Mouse (Mus musculus) myocyte (in vitro differentiated cells): ENCODE measurements at regions not wholly inside any gene's neighbourhood (a gene's known extent, or its start where the extent isn't known, plus 50 kb on each side); places are given as distances from the start of the nearest gene placed in this dataset.

ENCODE experiments used
- H3K27me3 ChIP-seq: one replicate; pipeline ENCODE4 v1.6.1; 2011; ENCODE audit not compliant: control insufficient read depth, insufficient read depth, insufficient read length
- H3K36me3 ChIP-seq: one replicate; pipeline ENCODE4 v1.6.1; 2011; ENCODE audit not compliant: control insufficient read depth, insufficient read depth
- H3K4me2 ChIP-seq: one replicate; pipeline ENCODE4 v1.6.1; 2011; ENCODE audit warnings: low read depth, control low read depth
- H3K4me3 ChIP-seq: one replicate; pipeline ENCODE4 v1.5.1; 2011; ENCODE audit warnings: mild to moderate bottlenecking, control low read depth, moderate library complexity
- H3K79me2 ChIP-seq: one replicate; pipeline ENCODE4 v1.6.1; 2011; ENCODE audit not compliant: control insufficient read depth, insufficient read depth
- H3ac ChIP-seq: one replicate; pipeline ENCODE4 v1.6.1; 2011; ENCODE audit not compliant: control insufficient read depth, insufficient read length
- CEBPB ChIP-seq: IDR thresholded peaks from 2 replicates; pipeline ENCODE4 v1.6.1; 2011; ENCODE audit warnings: mild to moderate bottlenecking, moderate library complexity; ENCODE audit not compliant: poor library complexity, insufficient read depth, severe bottlenecking
- E2F4 ChIP-seq: IDR thresholded peaks from one replicate; pipeline ENCODE4 v1.6.1; 2011; ENCODE audit warnings: mild to moderate bottlenecking, control low read depth, moderate library complexity; ENCODE audit not compliant: insufficient read depth
- MAX ChIP-seq: IDR thresholded peaks from one replicate; pipeline ENCODE4 v1.6.1; 2011; ENCODE audit warnings: low read depth, mild to moderate bottlenecking, control low read depth
- MYOD1 ChIP-seq, 3 experiments: IDR thresholded peaks; one replicate each; pipeline ENCODE4 v1.6.1; 2011; ENCODE audit warnings: control low read depth in 2 of 3, low read depth in 2 of 3, mild to moderate bottlenecking in 2 of 3, moderate library complexity in 1 of 3; ENCODE audit not compliant: insufficient read length in 2 of 3, control insufficient read depth in 1 of 3
- MYOG ChIP-seq, 3 experiments: IDR thresholded peaks; one replicate each; pipeline ENCODE4 v1.6.1; 2011; ENCODE audit warnings: control low read depth in 2 of 3, low read depth in 2 of 3, mild to moderate bottlenecking in 2 of 3; ENCODE audit not compliant: insufficient read length in 2 of 3, control insufficient read depth in 1 of 3, insufficient read depth in 1 of 3
- POLR2A ChIP-seq: IDR thresholded peaks from one replicate; pipeline ENCODE4 v1.6.1; 2011; ENCODE audit warnings: low read depth, mild to moderate bottlenecking, control low read depth, moderate library complexity; ENCODE audit not compliant: insufficient read length
- POLR2AphosphoS2 ChIP-seq: IDR thresholded peaks from one replicate; pipeline ENCODE4 v1.6.1; 2011; ENCODE audit warnings: low read depth, control low read depth; ENCODE audit not compliant: insufficient read length
- REST ChIP-seq: IDR thresholded peaks from one replicate; pipeline ENCODE4 v1.6.1; 2011; ENCODE audit warnings: mild to moderate bottlenecking, control low read depth, moderate library complexity; ENCODE audit not compliant: insufficient read depth, insufficient read length
- SRF ChIP-seq: IDR thresholded peaks from one replicate; pipeline ENCODE4 v1.6.1; 2011; ENCODE audit warnings: low read depth; ENCODE audit not compliant: control insufficient read depth, insufficient read length
- TCF12 ChIP-seq: IDR thresholded peaks from one replicate; pipeline ENCODE4 v1.6.1; 2011; ENCODE audit warnings: mild to moderate bottlenecking, control low read depth; ENCODE audit not compliant: poor library complexity, insufficient read depth, severe bottlenecking
- TCF3 ChIP-seq: IDR thresholded peaks from one replicate; pipeline ENCODE4 v1.6.1; 2011; ENCODE audit warnings: low read depth, control low read depth; ENCODE audit not compliant: insufficient read length
- USF1 ChIP-seq: IDR thresholded peaks from one replicate; pipeline ENCODE4 v1.6.1; 2011; ENCODE audit warnings: low read depth, mild to moderate bottlenecking, control low read depth, moderate library complexity

DNA sequence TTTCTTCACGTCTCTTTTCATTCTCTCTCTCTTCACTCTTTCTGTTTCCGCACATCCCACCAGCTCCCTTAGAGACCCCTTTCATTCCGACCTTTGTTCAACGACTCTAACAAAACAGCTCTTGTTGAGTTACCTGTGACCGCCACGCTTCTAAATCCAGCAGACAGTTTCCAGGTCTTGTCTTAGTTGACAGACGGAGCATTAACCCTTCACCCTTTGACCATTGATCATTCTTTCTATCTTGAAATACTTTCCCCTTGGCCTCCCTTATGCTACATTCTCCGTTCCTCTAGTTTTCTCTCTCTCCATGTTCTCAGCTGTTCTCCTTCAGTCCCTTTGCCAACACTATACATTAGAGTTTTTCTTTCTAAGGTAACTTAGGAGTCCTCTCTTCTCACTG lies 196.2 kb downstream of the Fzd1 start:
- Histone ChIP-seq H3K4me3 (no peak overlapping the region), H3K36me3 (no peaks in the 10 kb centered on the region), H3K27me3 (no peaks in the 10 kb centered on the region), H3K79me2 (no peaks in the 10 kb centered on the region), H3ac (no peak overlapping the region), H3K4me2 (no peak overlapping the region)
- TF ChIP-seq USF1 (no peak), POLR2AphosphoS2 (no peak), TCF12 (no peak), SRF (no peak), REST (no peak), MYOD1 (IDR thresholded peaks at IDR 0.05; ENCODE audit: control insufficient read depth in 1 of 3, insufficient read length in 2 of 3, low read depth in 2 of 3) (no peak)

DNA sequence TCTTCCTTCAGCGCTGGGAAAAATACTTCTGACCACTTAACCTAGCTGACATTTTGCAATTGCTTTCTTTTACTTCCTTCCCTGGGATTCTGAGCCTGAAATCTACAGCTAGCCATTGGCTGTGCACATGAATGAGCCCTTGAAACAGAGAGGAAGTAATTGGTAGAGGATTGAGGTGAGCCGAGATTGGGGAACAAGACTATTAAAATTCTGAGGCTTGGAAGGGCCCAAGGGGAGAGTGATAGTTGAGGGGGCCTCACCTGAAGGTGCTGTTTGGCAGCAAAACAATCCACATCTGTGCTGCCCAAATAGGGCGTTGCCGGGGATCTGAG lies 196.7 kb downstream of the Fzd1 start:
- Histone ChIP-seq H3K79me2 (no peaks in the 10 kb centered on the region), H3K4me3 (no peak overlapping the region), H3ac (no peak overlapping the region), H3K36me3 (no peaks in the 10 kb centered on the region), H3K4me2 (no peak overlapping the region), H3K27me3 (no peaks in the 10 kb centered on the region)
- TF ChIP-seq POLR2A (no peak), POLR2AphosphoS2 (no peak), SRF (no peak), TCF3 (no peak), TCF12 (no peak), MYOD1 (IDR thresholded peaks at IDR 0.05; ENCODE audit: control insufficient read depth in 1 of 3, insufficient read length in 2 of 3, low read depth in 2 of 3) (no peak), E2F4 (no peak), MAX (no peak), REST (no peak)

DNA sequence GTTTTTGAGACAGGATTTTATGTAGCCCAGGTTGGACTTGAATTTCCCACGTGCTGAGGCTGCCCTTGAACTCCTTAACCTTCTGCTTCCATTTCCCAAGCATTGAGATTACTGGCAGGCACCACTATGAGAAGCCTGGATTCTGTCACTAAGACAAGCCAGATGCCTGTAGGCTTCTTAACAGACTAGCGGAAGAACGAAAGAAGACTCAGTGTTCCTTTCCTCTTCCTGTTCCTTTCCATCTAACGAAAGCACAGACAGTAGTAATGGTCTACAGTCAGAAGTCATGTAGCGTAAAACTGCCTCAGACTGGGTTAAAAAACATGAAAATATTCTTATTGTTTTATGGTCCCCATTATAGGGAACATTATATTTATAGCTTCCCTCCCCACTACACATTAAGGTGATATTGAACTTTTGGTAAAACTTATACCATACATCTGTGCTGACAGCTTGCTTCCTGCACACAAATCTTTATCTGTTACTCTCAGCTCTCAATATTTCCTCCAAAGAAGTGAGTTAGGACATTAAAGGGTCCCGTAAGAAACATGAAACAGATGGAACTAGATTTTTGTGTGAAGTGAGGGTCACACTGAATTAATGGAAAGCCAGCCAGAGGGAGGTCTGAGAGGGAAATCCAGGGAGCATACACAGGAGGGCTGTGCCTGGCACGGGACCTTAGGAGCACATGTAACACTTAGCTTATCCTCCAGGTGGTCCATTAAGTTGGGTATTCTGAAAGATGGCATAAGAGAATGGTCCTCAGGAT lies 197.3 kb downstream of the Fzd1 start:
- Histone ChIP-seq H3ac (no peak overlapping the region), H3K79me2 (no peaks in the 10 kb centered on the region), H3K36me3 (no peaks in the 10 kb centered on the region), H3K4me2 (no peak overlapping the region), H3K4me3 (no peak overlapping the region), H3K27me3 (no peaks in the 10 kb centered on the region)
- no peak for TF ChIP-seq MYOD1 (IDR thresholded peaks at IDR 0.05; ENCODE audit: control insufficient read depth in 1 of 3, insufficient read length in 2 of 3, low read depth in 2 of 3)
- no peak for TF ChIP-seq E2F4

DNA sequence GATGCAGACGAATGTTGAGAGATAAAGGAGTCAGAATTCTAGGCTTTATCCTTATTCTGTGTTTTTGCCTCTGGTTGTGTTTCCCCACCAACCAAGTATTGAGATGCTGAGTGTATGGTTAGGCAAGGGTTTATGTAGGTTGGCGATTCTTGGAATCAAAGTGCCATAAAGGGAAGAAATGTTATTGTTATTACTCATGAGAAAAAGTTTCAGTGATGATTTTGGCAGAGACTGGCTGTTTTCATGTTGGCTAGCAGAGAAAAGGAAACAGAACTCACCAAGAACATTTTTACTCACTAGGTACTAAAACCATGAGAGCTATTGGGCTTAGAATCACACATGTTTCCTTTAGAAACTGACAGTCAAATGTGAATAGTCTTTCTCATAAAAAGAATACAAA lies 202.9 kb downstream of the Fzd1 start:
- H3K4me2 ChIP-seq, result no peak overlapping the region
- no peaks in the 10 kb centered on the region for H3K27me3 ChIP-seq
- H3K79me2 ChIP-seq, result no peaks in the 10 kb centered on the region
- H3K36me3 ChIP-seq, result no peaks in the 10 kb centered on the region
- no peak overlapping the region for H3ac ChIP-seq
- no peak overlapping the region for H3K4me3 ChIP-seq
- TF ChIP-seq POLR2A (no peak), REST (no peak), SRF (no peak), MYOD1 (IDR thresholded peaks at IDR 0.05; ENCODE audit: control insufficient read depth in 1 of 3, insufficient read length in 2 of 3, low read depth in 2 of 3) (no peak), CEBPB (no peak), TCF3 (no peak), TCF12 (no peak), MYOG (IDR thresholded peaks at IDR 0.05; ENCODE audit: control insufficient read depth in 1 of 3, insufficient read depth in 1 of 3, insufficient read length in 2 of 3, low read depth in 2 of 3) (no peak), USF1 (no peak), E2F4 (no peak), MAX (no peak), POLR2AphosphoS2 (no peak)

DNA sequence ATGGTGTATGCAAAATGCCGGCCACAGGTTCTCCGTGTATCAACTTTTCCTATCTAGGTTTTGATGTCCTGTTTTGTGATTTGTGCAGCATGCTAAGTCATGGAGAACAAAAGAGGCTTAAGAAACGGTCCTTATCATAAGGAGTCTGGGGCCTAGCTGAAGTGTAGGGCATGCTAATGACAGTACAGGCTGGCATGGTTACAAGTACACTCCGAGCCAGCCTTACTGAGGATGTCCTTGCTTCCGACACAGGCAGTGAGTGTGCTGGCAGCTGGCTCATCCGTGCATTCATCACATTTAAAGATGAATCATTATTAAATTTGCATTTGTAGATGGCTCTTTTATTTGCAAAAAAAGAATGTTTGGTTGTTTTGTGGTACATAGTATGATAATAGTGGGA lies 219.3 kb downstream of the Fzd1 start:
- Histone ChIP-seq H3K36me3 (no peaks in the 10 kb centered on the region), H3K4me2 (no peak overlapping the region), H3ac (no peak overlapping the region), H3K79me2 (no peaks in the 10 kb centered on the region), H3K4me3 (no peak overlapping the region), H3K27me3 (no peaks in the 10 kb centered on the region)
- no peak for TF ChIP-seq MAX
- no peak for TF ChIP-seq SRF
- TF ChIP-seq REST, result no peak
- no peak for TF ChIP-seq POLR2A
- no peak for TF ChIP-seq USF1
- no peak for TF ChIP-seq CEBPB
- TF ChIP-seq MYOG (IDR thresholded peaks at IDR 0.05; ENCODE audit: control insufficient read depth in 1 of 3, insufficient read depth in 1 of 3, insufficient read length in 2 of 3, low read depth in 2 of 3), result no peak
- no peak for TF ChIP-seq TCF12
- TF ChIP-seq TCF3, result no peak
- TF ChIP-seq POLR2AphosphoS2, result no peak
